Mouse (Mus musculus) left cerebral cortex, postnatal 36 days (tissue): ENCODE data around the gene Cdh13. TPM values are rescaled to one million over a fixed set of nuclear protein-coding genes. Genes with fewer than 3 reads are reported as not detected.

Experiments used
- DNase-seq, 2 experiments: peaks; one replicate each; pipeline ENCODE4 v3.0.0; 2021 to 2022; ENCODE audit warnings: low spot score in 2 of 2, mixed read lengths in 1 of 2
- intact Hi-C: fragments of 180-260 bp; cut with DNase I; formaldehyde crosslinking; loops from one replicate; pipeline ENCODE4 v1.15.1; 2025
- total RNA-seq, 2 experiments: library from RNA; stranded (reverse); gene quantifications; 2 replicates each; pipeline ENCODE4 v1.2.3; 2021

Cdh13 gene
- 10 to 100 TPM; 78.4 to 85.3 TPM for total RNA-seq

GRCm38 (mm10) chr8:118283600-118284111 lies at the start of gene Cdh13:
Gene Cdh13 (plus strand): TSS chr8:118283733.
- intact Hi-C loops: loop anchor here (5.0 to 10.0 kb wide), 2 partner anchors 311 to 351 kb away; no protein-coding TSS in a partner anchor
- DNase-seq: peak; percentile 81

- no peak for DNase-seq
- intact Hi-C loops: no loop called here
Observed at GRCm38 (mm10) chr8:118235626-118236025, 47.9 kb upstream of the Cdh13 start.

GRCm38 (mm10) chr8:118237150-118237620 lies 46.3 kb upstream of the Cdh13 start:
- intact Hi-C loops: no loop called here
- peak; percentile 61 to 67 for DNase-seq

- DNase-seq: no peak
- intact Hi-C loops: no loop called here
Observed at GRCm38 (mm10) chr8:118238156-118238555, 45.4 kb upstream of the Cdh13 start.

GRCm38 (mm10) chr8:118239186-118239585 lies 44.3 kb upstream of the Cdh13 start:
- DNase-seq: no peak
- intact Hi-C loops: no loop called here

- no peak for DNase-seq
- intact Hi-C loops: no loop called here
Observed at GRCm38 (mm10) chr8:118249319-118249718, 34.2 kb upstream of the Cdh13 start.

GRCm38 (mm10) chr8:118249923-118250322 lies 33.6 kb upstream of the Cdh13 start:
- DNase-seq: no peak

GRCm38 (mm10) chr8:118263117-118263516 lies 20.4 kb upstream of the Cdh13 start:
- intact Hi-C loops: no loop called here
- DNase-seq: no peak

More at GRCm38 (mm10) chr8:118249923-118250322, 33.6 kb upstream of the Cdh13 start:
- intact Hi-C loops: no loop called here

GRCm38 (mm10) chr8:118270751-118271402 lies 12.7 kb upstream of the Cdh13 start:
- intact Hi-C loops: no loop called here

GRCm38 (mm10) chr8:118272493-118272892 lies 11.0 kb upstream of the Cdh13 start:
- intact Hi-C loops: no loop called here
- DNase-seq: no peak

More at GRCm38 (mm10) chr8:118270751-118271402, 12.7 kb upstream of the Cdh13 start:
- peak in 1 of 2 experiments; percentile 7 for DNase-seq

- DNase-seq: no peak
- intact Hi-C loops: no loop called here
Observed at GRCm38 (mm10) chr8:118274243-118274642, 9.3 kb upstream of the Cdh13 start.

GRCm38 (mm10) chr8:118274688-118275087 lies 8.8 kb upstream of the Cdh13 start:
- DNase-seq: peak; percentile 54 to 73
- intact Hi-C loops: no loop called here

- DNase-seq: peak; percentile 57 to 59
- intact Hi-C loops: loop anchor here (5.0 to 10.0 kb wide), 2 partner anchors 310 to 352 kb away; no protein-coding TSS in a partner anchor
Observed at GRCm38 (mm10) chr8:118284112-118285029, 838 bp downstream of the Cdh13 start.

GRCm38 (mm10) chr8:118285596-118286281 lies 2.2 kb downstream of the Cdh13 start:
- DNase-seq: no peak
- intact Hi-C loops: loop anchor here (2.0 to 10.0 kb wide), 3 partner anchors 159 to 565 kb away; no protein-coding TSS in a partner anchor

- no peak for DNase-seq
- intact Hi-C loops: loop anchor here (2.0 to 10.0 kb wide), 3 partner anchors 158 to 564 kb away; no protein-coding TSS in a partner anchor
Observed at GRCm38 (mm10) chr8:118286282-118287180, 3.0 kb downstream of the Cdh13 start.

GRCm38 (mm10) chr8:118287496-118287895 lies 4.0 kb downstream of the Cdh13 start:
- intact Hi-C loops: loop anchor here (2.0 to 10.0 kb wide), 3 partner anchors 157 to 563 kb away; no protein-coding TSS in a partner anchor
- DNase-seq: peak; percentile 30 to 43

- intact Hi-C loops: loop anchor here (10.0 kb wide), 1 partner anchor 306 kb away; no protein-coding TSS in a partner anchor
Observed at GRCm38 (mm10) chr8:118288259-118288952, 4.9 kb downstream of the Cdh13 start.

GRCm38 (mm10) chr8:118289091-118289490 lies 5.6 kb downstream of the Cdh13 start:
- intact Hi-C loops: loop anchor here (10.0 kb wide), 1 partner anchor 306 kb away; no protein-coding TSS in a partner anchor
- no peak for DNase-seq

More at GRCm38 (mm10) chr8:118288259-118288952, 4.9 kb downstream of the Cdh13 start:
- no peak for DNase-seq
